Mouse (Mus musculus): ENCODE results near the gene Mybbp1a.

DNA sequence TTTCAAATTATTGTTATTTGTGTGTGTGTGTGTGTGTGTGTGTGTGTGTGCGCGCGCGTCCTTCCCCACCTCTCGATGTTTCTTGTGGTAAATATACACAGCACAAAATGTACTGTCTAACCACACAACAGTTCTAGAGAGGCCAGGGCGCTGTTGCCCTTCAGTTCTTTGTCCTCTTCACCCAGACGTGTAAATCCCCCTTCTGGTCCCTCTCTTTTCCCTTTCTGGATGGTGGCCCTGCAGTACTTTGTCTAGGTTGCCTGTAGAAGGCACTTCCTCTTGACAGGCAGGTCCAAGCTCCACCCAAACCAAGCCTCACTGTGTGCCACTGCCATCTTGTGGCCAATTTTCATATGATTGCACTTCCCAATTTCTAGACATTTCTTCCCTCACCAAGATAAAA lies 11.9 kb upstream of the Mybbp1a start:
- TF ChIP-seq POLR2A (IDR thresholded peaks at IDR 0.05; ENCODE audit: low read depth, low read length) (no peak), CTCF (IDR thresholded peaks at IDR 0.05; ENCODE audit: extremely low read depth, insufficient read length, insufficient replicate concordance, low read depth, low read length) (peak; percentile 82; the same call in 1 of the 2 replicates)
